Mouse (Mus musculus) testis, adult 2 months (tissue): ENCODE results near the gene Ghdc.

Experiments
- CTCF ChIP-seq: fragments of 200-500 bp; IDR thresholded peaks from 2 replicates; pipeline ENCODE4 v1.5.1; 2012; ENCODE audit warnings: low read depth, mild to moderate bottlenecking, inconsistent platforms, low read length, moderate library complexity; ENCODE audit not compliant: control insufficient read depth, insufficient read depth, insufficient replicate concordance
- POLR2A ChIP-seq: fragments of 200-500 bp; IDR thresholded peaks from 2 replicates; pipeline ENCODE4 v1.6.1; 2012; ENCODE audit warnings: low read depth, mild to moderate bottlenecking, inconsistent platforms, low read length, moderate library complexity; ENCODE audit not compliant: control insufficient read depth

DNA sequence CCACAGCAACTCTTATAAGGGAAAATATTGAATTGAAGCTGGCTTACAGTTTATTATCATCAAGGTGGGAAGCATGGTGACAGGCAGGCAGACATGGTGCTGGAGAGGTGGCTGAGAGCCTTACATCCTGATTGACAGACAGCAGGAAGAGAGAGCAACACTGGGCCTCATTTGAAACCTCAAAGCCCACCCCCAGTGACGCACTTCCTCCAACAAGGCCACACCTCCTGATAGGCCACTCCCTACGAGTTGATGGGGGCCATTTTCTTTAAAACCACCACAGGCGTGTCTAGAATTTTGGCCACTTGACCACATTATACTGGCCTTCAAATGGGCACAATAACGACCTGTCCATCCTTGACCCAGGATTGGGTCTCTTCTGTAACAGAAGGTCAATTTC is 3.5 kb upstream of the Ghdc start:
- no peak for TF ChIP-seq CTCF
- TF ChIP-seq POLR2A = no peak
